Mouse (Mus musculus) layer of hippocampus, postnatal 14 days (tissue): ENCODE results near the gene Slc35e2. TPM values are rescaled to one million over a fixed set of nuclear protein-coding genes. Genes with fewer than 3 reads are reported as not detected.

Source experiments
- DNase-seq, 2 experiments: peaks; one replicate each; pipeline ENCODE4 v3.0.0; 2021 to 2022; ENCODE audit warnings: low spot score in 2 of 2, mixed read lengths in 1 of 2
- total RNA-seq, 2 experiments: library from RNA; stranded (reverse); gene quantifications; 2 replicates each; pipeline ENCODE4 v1.2.3; 2021

Slc35e2 gene
- total RNA-seq, 2 experiments from 2014 or later: 41.4 to 46.1 TPM

DNA sequence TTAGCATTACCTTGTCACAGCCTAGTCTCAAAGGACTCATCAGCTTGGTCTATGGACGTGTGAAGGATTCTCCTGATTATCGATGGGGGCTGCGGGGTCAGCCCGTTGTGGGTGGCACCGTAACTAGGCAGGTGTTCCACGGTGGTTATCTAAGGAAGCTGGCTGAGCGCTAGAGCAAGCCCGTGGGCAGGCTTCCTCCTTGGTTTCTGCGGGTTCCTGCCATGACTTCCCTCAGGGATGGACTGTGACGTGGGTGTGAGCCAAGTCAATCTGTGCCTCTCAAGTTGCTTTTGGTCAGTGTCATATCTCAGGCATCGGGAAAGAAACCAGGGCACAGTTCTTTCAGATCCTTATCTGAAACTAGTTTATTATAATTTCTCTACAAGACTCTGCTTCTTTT, 26.3 kb upstream of the Slc35e2 start:
- no peak for DNase-seq

DNA sequence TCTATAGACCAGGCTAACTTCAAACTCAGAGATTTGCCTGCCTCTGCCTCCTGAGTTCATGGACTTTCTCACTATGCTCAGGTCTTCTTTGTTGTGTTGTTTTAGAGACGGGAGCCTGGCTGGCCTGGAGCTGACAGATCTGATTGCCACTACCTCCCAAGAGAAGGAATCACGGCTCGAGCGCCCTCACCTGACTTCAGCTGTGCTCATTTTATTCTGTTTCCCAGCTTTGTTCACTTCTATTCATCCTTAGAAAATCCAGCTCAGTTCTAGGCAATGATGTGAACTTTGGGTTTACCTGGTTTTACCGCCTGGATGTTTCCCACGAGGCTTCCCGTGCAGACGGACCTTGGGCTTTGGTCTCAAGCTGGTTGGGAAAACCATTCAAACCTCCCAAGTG, 25.7 kb upstream of the Slc35e2 start:
- no peak for DNase-seq

- no peak for DNase-seq
Measured at GRCm38 (mm10) chr4:155577132-155577531, 24.1 kb upstream of the Slc35e2 start.

- DNase-seq: no peak
Measured at GRCm38 (mm10) chr4:155577741-155578140, 23.5 kb upstream of the Slc35e2 start.

GRCm38 (mm10) chr4:155578336-155579125, 22.7 kb upstream of the Slc35e2 start:
- DNase-seq: peak in 1 of 2 experiments; percentile 44

- DNase-seq: peak; percentile 43 to 57
Measured at GRCm38 (mm10) chr4:155580420-155580819, 20.8 kb upstream of the Slc35e2 start.

GRCm38 (mm10) chr4:155582279-155582905, 18.8 kb upstream of the Slc35e2 start:
- DNase-seq: no peak

GRCm38 (mm10) chr4:155589356-155589755, 11.9 kb upstream of the Slc35e2 start:
- DNase-seq: no peak

- DNase-seq: no peak
Measured at GRCm38 (mm10) chr4:155591012-155591719, 10.1 kb upstream of the Slc35e2 start.

- no peak for DNase-seq
Measured at GRCm38 (mm10) chr4:155593780-155594179, 7.4 kb upstream of the Slc35e2 start.

- no peak for DNase-seq
Measured at GRCm38 (mm10) chr4:155595777-155596176, 5.4 kb upstream of the Slc35e2 start.

DNA sequence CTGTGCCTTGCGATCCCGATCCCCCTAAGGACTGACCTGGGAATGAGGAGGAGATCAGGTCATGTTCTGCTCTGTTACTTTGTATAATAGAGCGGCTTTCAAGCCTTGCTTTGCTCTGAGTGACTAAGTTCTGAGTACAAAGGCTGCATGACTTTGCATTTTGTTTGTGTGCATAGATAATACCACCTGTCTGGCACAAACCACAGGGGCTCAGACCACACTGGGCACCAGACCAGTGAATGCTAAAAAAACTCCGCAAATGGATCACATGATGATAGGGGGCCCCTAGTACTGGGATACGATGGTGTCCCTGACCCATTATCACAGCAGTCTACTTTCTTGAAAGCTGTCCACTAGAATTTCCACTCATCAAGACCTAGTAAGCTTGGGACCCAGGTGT, 4.6 kb upstream of the Slc35e2 start:
- DNase-seq: no peak

DNA sequence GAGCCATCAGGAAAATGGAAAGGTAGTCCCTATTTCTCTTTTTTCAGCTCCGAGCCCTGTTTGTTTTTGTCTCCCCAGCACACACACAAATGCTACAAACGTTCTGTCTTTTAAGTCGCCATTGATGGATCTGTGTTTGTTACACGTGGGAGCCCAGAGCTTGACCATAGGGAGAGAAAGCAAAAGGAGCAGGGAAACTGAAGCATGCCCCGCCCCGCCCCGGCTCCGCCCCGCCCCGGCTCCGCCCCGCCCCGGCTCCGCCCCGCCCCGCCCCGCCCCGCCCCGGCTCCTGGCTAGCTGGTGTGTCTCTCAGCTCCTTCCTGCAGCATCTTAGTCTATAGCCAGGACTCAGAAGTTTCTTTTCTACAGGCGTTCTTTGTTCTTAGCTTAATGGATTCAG, 2.7 kb upstream of the Slc35e2 start:
- DNase-seq: no peak

DNA sequence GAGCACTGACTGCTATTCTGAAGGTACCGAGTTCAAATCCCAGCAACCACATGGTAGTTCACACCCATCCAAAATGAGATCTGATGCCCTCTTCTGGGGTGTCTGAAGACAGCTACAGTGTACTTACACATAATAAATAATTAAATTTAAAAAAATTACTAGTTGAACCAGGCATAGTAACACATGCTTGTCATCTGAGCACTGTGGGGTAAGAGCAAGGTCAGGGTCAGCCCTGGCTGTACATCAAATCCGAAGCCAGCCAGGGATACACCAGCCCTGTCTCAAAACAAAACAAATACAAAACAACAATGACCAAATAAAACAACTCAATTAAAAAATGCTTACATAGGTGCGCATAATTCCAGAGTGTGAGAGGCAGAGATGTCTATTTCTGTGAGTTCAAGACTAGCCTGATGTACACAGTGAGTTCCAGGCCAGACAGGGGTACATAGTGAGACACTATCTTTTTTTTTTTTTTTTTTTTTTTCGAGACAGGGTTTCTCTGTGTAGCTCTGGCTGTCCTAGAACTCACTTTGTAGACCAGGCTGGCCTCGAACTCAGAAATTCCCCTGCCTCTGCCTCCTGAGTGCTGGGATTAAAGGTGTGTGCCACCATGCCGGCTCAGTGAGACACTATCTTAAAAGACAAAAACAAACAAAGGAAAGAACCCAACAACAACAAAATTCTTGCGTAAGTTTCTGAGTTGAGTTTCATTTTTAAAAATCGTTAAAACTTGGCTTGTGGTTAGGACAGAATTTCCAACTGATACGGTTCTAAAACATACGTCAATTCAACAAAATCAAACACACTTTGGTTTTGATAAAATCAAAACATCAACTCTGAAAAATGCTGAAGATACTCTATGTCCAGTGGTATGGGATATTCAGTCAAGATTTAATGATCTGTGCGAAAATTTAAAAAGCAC, 1.1 kb upstream of the Slc35e2 start:
- no peak for DNase-seq

- DNase-seq: no peak
Measured at GRCm38 (mm10) chr4:155601997-155602456, 811 bp downstream of the Slc35e2 start.

- DNase-seq: no peak
Measured at GRCm38 (mm10) chr4:155602753-155603152, 1.5 kb downstream of the Slc35e2 start.

- DNase-seq: no peak
Measured at GRCm38 (mm10) chr4:155603801-155604200, 2.6 kb downstream of the Slc35e2 start.

DNA sequence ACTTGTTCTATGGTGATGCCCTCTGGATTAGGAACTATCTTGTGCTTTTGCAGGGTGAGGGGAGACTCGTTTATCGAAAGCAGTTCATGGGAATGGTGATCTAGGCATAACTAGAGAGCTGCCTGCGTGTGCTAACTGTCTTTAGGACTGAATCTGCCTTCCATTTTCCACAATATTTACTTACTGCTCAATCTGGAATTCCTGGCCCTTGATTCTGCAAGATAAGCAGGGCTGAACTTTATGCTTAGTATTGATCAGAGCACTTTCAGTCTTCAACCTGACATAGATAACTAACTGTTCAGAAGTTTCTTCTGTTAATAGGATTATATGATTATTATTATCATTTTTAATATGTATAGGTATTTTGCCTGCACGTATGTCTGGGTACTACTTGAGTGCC, 3.9 kb downstream of the Slc35e2 start:
- no peak for DNase-seq

DNA sequence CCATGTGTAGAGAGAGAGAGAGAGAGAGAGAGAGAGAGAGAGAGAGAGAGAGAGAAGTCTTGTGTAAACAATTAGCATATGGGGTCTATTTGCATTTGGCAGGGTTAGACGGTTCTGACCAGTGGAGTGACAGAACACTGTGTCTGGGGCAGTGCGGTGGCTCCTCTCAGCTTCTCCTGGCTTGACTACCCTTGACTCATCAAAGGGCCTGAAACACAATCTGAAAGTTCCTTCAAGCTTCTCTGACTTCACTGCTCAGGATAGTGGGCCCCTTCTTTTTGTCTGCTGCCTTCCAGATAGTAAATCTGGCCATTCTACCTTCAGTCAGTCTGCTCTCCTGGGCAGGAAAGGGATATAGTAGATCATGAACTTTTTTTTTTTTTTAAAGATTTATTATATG, 5.6 kb downstream of the Slc35e2 start:
- no peak for DNase-seq

- no peak for DNase-seq
Measured at GRCm38 (mm10) chr4:155611860-155612259, 10.6 kb downstream of the Slc35e2 start.

- DNase-seq: no peak
Measured at GRCm38 (mm10) chr4:155613264-155613663, 12.0 kb downstream of the Slc35e2 start.
